1 mouse cellular context compared by ENCODE assay signal in genomic region chr2:117389925-117390892, GRCm38 (mm10).
TF ChIP-seq lines count a peak whose summit lies in the region.

No protein-coding gene starts in this region.

TF ChIP-seq in CH12.LX, 34 proteins besides CTCF, POLR2A, EP300 and RAD21 (continued from another document):
- TF ChIP-seq ZC3H11A (IDR thresholded peaks at IDR 0.05; ENCODE audit: low read depth, low read length) = no peak
- TF ChIP-seq NELFE (IDR thresholded peaks at IDR 0.05; ENCODE audit: low read depth, low read length) = no peak
- 0 out of 2 replicates have a peak, but pooled peaks have one; percentile 7 for TF ChIP-seq CHD2 (IDR thresholded peaks at IDR 0.05; ENCODE audit: low read length)
- no peak for TF ChIP-seq UBTF (IDR thresholded peaks at IDR 0.05; ENCODE audit: low read depth, low read length)
- TF ChIP-seq TCF12 (IDR thresholded peaks at IDR 0.05; ENCODE audit: low read depth, low read length) = no peak
- no peak for TF ChIP-seq USF2 (conservative IDR thresholded peaks at IDR 0.05; ENCODE audit: low read depth, low read length)
- TF ChIP-seq USF1 (IDR thresholded peaks at IDR 0.05; ENCODE audit: low read depth, low read length) = no peak
- peak; percentile 41; the same call in 1 of the 2 replicates for TF ChIP-seq SIN3A (IDR thresholded peaks at IDR 0.05; ENCODE audit: low read length)
- peak; percentile 67 for TF ChIP-seq JUN (IDR thresholded peaks at IDR 0.05; ENCODE audit: insufficient read depth, low read depth, low read length)
- no peak for TF ChIP-seq E2F4 (IDR thresholded peaks at IDR 0.05; ENCODE audit: insufficient replicate concordance, low read depth, low read length)
- no peak for TF ChIP-seq MAZ (IDR thresholded peaks at IDR 0.05; ENCODE audit: low read depth, low read length)
- no peak for TF ChIP-seq POLR2AphosphoS2 (IDR thresholded peaks at IDR 0.05; ENCODE audit: low read depth, low read length)
TF ChIP-seq in CH12.LX: peak in this region for 12.
